Mouse (Mus musculus): ENCODE data around the gene Mcm7.

DNA sequence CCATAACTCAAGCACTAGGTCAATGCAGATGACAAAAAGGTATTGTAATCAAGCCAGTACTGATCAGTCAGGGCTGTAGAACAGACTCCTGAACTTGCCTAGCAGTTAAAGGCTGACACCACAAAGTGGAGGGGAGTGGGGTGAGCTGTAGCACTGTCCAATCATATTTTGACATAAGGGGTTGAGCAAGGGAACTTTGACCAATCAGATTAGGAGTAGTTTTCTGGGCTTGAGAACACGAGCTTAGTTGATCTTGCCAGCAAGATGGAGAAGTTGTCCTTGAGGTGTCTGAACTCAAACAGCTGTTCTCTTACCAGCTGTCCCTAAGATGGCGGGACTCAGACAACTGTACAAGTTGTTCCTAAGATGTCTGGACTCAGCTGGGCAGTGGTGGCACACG lies 995 bp upstream of the Mcm7 start:
- no peak for TF ChIP-seq POLR2AphosphoS2 (IDR thresholded peaks at IDR 0.05; ENCODE audit: insufficient read length, low read depth)
- TF ChIP-seq E2F4 (IDR thresholded peaks at IDR 0.05; ENCODE audit: insufficient read depth), result no peak
- no peak for TF ChIP-seq POLR2A (IDR thresholded peaks at IDR 0.05; ENCODE audit: insufficient read length, low read depth)
- no peak for TF ChIP-seq MAX (IDR thresholded peaks at IDR 0.05; ENCODE audit: low read depth)
- TF ChIP-seq MYOD1 (IDR thresholded peaks at IDR 0.05; ENCODE audit: control insufficient read depth in 1 of 3, insufficient read length in 2 of 3, low read depth in 2 of 3), result peak in 1 of 3 experiments; percentile 35
- peak; percentile 14 for TF ChIP-seq TCF12 (IDR thresholded peaks at IDR 0.05; ENCODE audit: insufficient read depth, poor library complexity, severe bottlenecking)
- no peak for TF ChIP-seq USF1 (IDR thresholded peaks at IDR 0.05; ENCODE audit: low read depth)
- no peak for TF ChIP-seq REST (IDR thresholded peaks at IDR 0.05; ENCODE audit: insufficient read depth, insufficient read length)
- TF ChIP-seq MYOG (IDR thresholded peaks at IDR 0.05; ENCODE audit: control insufficient read depth in 1 of 3, insufficient read depth in 1 of 3, insufficient read length in 2 of 3, low read depth in 2 of 3), result peak in 2 of 3 experiments; percentile 15 to 23

Data from myocyte (in vitro differentiated cells).